Mouse (Mus musculus) large intestine, adult 2 months (tissue): ENCODE measurements around the gene Serinc4. TPM values are rescaled to one million over a fixed set of nuclear protein-coding genes. Genes with fewer than 3 reads are reported as not detected.

Source experiments
- DNase-seq: peaks from one replicate; pipeline ENCODE4 v3.0.0-alpha.2; 2012; ENCODE audit warnings: low read depth, low spot score
- WGBS: fragments of 180-500 bp; shearing (Covaris S2); methylation state at CpG from one replicate; pipeline ENCODE4 v1.1.7; 2018; 5-methylcytosine and 5-hydroxymethylcytosine counted together
- polyA plus RNA-seq: library from polyadenylated mRNA; depleted of rRNA; stranded (reverse); fragments of >200 nt; gene quantifications from 2 replicates; pipeline ENCODE4 v1.2.3, GENCODE M21; 2012

Serinc4 gene
- polyA plus RNA-seq, 1 experiment, result 0.16 TPM

GRCm38 (mm10) chr2:121448739-121449535 lies 7.6 kb downstream of the Serinc4 start, which contains the start of gene Serf2:
Gene Serf2 (plus strand): TSS chr2:121449195.
- peak; percentile 96 for DNase-seq
- under 1% methylated on average over 72 of the region's 74 CpGs for WGBS

GRCm38 (mm10) chr2:121448136-121448535 lies 8.4 kb downstream of the Serinc4 start:
- DNase-seq, result no peak
- WGBS, result 9% methylated on average over 9 of the region's 9 CpGs

GRCm38 (mm10) chr2:121447006-121447405 lies 9.6 kb downstream of the Serinc4 start:
- 66% methylated on average over 3 of the region's 3 CpGs for WGBS
- no peak for DNase-seq

- WGBS, result 65% methylated on average over 4 of the region's 4 CpGs
Observed at GRCm38 (mm10) chr2:121446506-121446905, 10.1 kb downstream of the Serinc4 start.

GRCm38 (mm10) chr2:121445117-121445516 lies 11.5 kb downstream of the Serinc4 start:
- 81% methylated on average over 3 of the region's 3 CpGs for WGBS
- DNase-seq, result no peak

More at GRCm38 (mm10) chr2:121446506-121446905, 10.1 kb downstream of the Serinc4 start:
- no peak for DNase-seq

- WGBS, result 87% methylated on average over 1 of the region's 1 CpGs
- no peak for DNase-seq
Observed at GRCm38 (mm10) chr2:121444178-121444577, 12.4 kb downstream of the Serinc4 start, which contains the start of gene Ell3. Gene Ell3 (minus strand): TSS chr2:121444278.

- no peak for DNase-seq
Observed at GRCm38 (mm10) chr2:121443068-121443349, 13.6 kb downstream of the Serinc4 start.

GRCm38 (mm10) chr2:121442259-121443067 lies 14.1 kb downstream of the Serinc4 start:
- DNase-seq, result peak; percentile 79
- WGBS, result 2% methylated on average over 30 of the region's 30 CpGs

More at GRCm38 (mm10) chr2:121443068-121443349, 13.6 kb downstream of the Serinc4 start:
- WGBS, result 5% methylated on average over 8 of the region's 8 CpGs

GRCm38 (mm10) chr2:121441800-121442199 lies 14.8 kb downstream of the Serinc4 start:
- DNase-seq, result no peak
- 9% methylated on average over 11 of the region's 11 CpGs for WGBS

- DNase-seq, result no peak
- 69% methylated on average over 5 of the region's 5 CpGs for WGBS
Observed at GRCm38 (mm10) chr2:121440834-121441605, 15.6 kb downstream of the Serinc4 start.

- WGBS, result 56% methylated on average over 4 of the region's 4 CpGs
- DNase-seq, result no peak
Observed at GRCm38 (mm10) chr2:121439746-121440145, 16.8 kb downstream of the Serinc4 start.

- DNase-seq, result no peak
- 98% methylated on average over 1 of the region's 1 CpGs for WGBS
Observed at GRCm38 (mm10) chr2:121434854-121435253, 21.7 kb downstream of the Serinc4 start.

- DNase-seq, result no peak
- WGBS, result 85% methylated on average over 2 of the region's 2 CpGs
Observed at GRCm38 (mm10) chr2:121425890-121426289, 30.7 kb downstream of the Serinc4 start.

GRCm38 (mm10) chr2:121423166-121423565 lies 33.4 kb downstream of the Serinc4 start:
- 84% methylated on average over 2 of the region's 2 CpGs for WGBS
- DNase-seq, result no peak

GRCm38 (mm10) chr2:121418476-121418875 lies 38.1 kb downstream of the Serinc4 start:
- DNase-seq, result no peak
- 58% methylated on average over 3 of the region's 3 CpGs for WGBS

- no peak for DNase-seq
- 46% methylated on average over 6 of the region's 6 CpGs for WGBS
Observed at GRCm38 (mm10) chr2:121416356-121416755, 40.2 kb downstream of the Serinc4 start.

GRCm38 (mm10) chr2:121415591-121415990 lies 41.0 kb downstream of the Serinc4 start:
- DNase-seq, result no peak
- WGBS, result 71% methylated on average over 3 of the region's 3 CpGs

- WGBS, result 27% methylated on average over 3 of the region's 3 CpGs
- DNase-seq, result no peak
Observed at GRCm38 (mm10) chr2:121415103-121415502, 41.5 kb downstream of the Serinc4 start.

- whole genome bisulfite sequencing, result under 1% methylated on average over 32 of the region's 32 CpGs
- DNase-seq, result no peak
Observed at GRCm38 (mm10) chr2:121414139-121414685, 42.4 kb downstream of the Serinc4 start.
